Mouse (Mus musculus) erythroblast, adult 5-6 weeks (primary cell): ENCODE data around the gene Cma2. TPM values are rescaled to one million over a fixed set of nuclear protein-coding genes. Genes with fewer than 3 reads are reported as not detected.
"Not testable (repeated sequence)": the region's sequence is repeated elsewhere in the genome, so short reads cannot be mapped to it uniquely, and the experiment has no call there.

ENCODE experiments used
- ATAC-seq: replicated peaks from 2 replicates; pipeline ENCODE4 v1.8.0; 2016; ENCODE audit warnings: moderate number of reproducible peaks, mild to moderate bottlenecking, moderate TSS enrichment, inconsistent platforms; ENCODE audit not compliant: poor library complexity, low FRiP score, severe bottlenecking
- total RNA-seq, 2 experiments: library from RNA; stranded (forward) in 1 of 2; stranded (reverse) in 1 of 2; fragments of 150-400 nt in 1 of 2; fragments of 200-764, 138-1000 nt in 1 of 2; gene quantifications; 2 replicates each; pipeline versions ENCODE4 v1.2.3 to v1.2.4; 2015 to 2017; ENCODE audit warnings: low replicate concordance in 2 of 2

Gene Cma2
- total RNA-seq (2015; ENCODE audit: low replicate concordance) (not detected in 2 replicates), total RNA-seq (2017; ENCODE audit: low replicate concordance) (not detected in 2 replicates)

DNA sequence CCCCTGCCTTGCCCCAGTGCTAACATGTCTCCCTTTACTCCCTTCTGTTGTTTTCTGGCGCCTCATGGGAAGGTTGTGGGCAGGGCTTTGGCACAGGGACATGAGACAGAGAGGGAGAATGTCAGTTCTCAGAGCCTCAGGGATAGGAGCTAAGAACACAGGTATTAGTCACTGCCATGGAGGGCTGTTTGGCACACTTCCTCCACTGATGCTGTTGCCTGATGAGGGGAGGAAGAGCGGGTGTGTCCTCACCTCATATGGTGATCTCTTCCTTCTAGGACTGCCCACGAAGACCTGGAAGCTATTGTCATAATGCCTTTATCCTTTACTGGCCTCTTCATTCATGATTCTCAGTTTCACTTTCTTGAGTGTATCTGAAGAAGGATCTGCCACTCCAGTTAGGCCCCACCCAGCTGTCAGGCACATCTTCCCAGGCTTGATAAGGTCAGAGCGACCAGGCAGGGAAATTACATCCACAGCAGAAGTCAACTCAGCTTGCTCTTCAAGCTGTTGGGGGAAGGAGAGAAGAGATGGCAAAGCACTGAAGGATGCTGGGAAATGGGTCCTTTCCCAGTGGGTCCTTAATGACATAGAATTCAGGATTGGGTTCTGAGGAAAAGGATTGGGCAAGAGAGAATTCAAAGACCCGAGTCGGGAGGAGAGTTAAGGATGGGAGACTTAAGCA, at the start of gene Cma2:
Gene Cma2, plus strand, starts transcription at position 635 of the 685 bp plus-strand sequence.
- ATAC-seq, result no peak

DNA sequence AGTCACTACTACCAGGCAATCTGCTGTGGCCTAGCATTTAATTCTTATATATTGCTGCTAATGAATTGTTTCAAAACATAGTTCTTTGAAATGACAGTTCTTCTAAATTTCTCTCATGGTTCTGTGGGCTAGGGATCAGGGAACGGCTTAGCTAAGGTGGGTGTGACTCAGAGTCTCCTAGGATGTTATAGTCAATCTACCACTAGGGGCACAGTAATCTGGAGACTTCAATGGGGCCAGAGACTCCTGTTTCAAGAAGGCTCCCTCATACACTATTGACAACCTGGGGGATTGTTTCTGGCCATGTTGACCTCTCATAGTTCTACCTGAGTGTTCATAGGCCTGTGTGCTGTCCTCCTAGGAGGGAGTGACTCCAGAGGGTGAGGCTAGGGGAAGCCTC, 45.3 kb upstream of the Cma2 start:
- no peak for ATAC-seq

GRCm38 (mm10) chr14:55913406-55913805, 37.4 kb upstream of the Cma2 start:
- ATAC-seq, result no peak

- peak; percentile 74; the same call in 1 of the 2 replicates for ATAC-seq
Measured at GRCm38 (mm10) chr14:55918240-55919082, 32.3 kb upstream of the Cma2 start.

GRCm38 (mm10) chr14:55922475-55923232, 28.1 kb upstream of the Cma2 start:
- 0 out of 2 replicates have a peak, but pooled peaks have one; percentile 45 for ATAC-seq

- ATAC-seq, result no peak
Measured at GRCm38 (mm10) chr14:55926847-55927246, 23.9 kb upstream of the Cma2 start.

DNA sequence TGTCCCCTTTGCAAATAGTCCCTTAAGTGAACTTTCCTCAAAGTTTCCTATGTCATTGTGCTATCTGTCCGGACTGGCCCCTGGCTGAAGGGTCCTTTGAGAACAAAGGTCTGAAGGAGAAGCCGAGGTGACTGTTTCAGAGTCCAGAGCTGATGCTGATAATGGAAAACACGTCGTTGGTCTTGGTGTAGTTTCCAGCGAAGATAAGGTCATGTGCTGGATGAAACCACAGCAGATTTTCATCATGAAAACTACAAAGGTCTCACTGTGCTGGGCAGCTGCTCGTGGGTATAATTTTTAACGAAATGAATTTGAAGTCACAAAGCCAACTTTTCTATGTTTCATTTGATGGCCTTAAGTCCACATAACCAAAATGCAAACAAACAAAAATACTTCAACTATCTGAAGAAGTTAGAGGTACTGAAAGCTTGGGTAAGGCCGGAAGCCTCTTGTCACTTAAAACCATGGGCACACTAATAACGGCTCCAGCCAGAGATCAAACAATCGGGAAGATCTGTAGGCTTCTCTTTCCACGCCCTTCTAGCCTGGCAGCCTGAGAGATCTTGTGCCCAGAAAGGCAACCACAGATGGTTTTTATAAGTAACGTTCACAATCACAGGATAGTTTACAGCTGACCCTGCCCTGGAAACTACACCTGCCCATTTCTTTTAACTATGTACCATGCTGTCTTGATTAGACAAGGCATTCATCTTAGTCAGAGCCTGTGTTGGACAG, 21.4 kb upstream of the Cma2 start:
- no peak for ATAC-seq

DNA sequence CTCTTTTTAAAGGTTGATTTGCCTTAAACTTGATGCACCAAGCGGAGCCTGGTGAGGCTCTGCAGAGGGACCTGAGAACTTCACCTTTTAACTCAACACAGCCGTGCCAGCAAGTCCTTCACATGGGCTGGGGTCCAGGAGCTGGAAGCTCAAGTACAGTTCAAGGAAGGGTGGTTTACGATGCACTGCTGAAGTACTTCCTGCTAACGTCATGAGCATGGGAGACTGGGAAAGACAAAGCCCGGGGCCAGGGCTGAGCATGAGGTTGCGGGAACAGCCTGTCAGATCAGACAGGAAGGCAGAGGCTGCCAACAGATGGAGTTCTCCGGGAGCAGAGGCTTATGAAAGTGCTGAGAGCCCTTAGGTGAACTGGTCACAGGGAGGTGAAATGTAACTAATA, 17.2 kb upstream of the Cma2 start:
- ATAC-seq, result no peak

DNA sequence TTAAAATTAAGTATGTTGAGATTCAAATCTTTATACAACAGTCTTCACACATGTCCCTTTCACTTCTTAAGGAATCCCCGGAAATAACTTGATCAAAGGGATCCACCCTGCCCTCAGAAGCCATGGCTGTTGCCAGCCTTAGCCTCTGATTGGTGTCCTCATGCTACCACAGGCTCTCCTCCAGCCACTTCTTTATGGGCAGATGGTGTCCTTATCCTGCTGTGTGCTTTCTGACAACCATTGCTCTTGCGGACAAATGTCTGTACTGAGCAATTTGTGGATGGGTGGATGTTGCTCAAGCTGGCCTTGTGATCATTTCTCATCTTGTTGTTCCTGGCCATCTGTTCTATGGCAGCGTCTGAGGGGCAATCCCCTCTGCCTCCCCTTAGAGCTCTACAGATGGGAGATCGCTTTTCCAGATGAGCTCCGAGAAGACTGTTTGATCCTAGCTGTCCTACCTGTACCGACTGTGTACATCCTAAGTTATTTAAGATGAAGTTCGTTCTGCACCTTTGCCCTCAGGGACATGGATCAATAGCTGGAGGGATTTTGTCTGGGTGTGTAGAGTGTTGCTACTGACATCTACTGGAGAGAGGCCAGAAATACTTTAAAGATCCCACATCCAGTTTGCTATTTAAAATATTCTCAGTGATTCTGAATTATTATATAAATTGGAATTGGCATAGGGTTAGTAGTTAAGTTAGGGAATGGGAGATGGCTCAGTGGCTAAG, 10.5 kb upstream of the Cma2 start:
- no peak for ATAC-seq

- ATAC-seq, result no peak
Measured at GRCm38 (mm10) chr14:55943601-55944000, 7.2 kb upstream of the Cma2 start.

- no peak for ATAC-seq
Measured at GRCm38 (mm10) chr14:55944575-55944974, 6.2 kb upstream of the Cma2 start, which contains the start of gene Cma1. Gene Cma1 (minus strand): TSS chr14:55944675.

DNA sequence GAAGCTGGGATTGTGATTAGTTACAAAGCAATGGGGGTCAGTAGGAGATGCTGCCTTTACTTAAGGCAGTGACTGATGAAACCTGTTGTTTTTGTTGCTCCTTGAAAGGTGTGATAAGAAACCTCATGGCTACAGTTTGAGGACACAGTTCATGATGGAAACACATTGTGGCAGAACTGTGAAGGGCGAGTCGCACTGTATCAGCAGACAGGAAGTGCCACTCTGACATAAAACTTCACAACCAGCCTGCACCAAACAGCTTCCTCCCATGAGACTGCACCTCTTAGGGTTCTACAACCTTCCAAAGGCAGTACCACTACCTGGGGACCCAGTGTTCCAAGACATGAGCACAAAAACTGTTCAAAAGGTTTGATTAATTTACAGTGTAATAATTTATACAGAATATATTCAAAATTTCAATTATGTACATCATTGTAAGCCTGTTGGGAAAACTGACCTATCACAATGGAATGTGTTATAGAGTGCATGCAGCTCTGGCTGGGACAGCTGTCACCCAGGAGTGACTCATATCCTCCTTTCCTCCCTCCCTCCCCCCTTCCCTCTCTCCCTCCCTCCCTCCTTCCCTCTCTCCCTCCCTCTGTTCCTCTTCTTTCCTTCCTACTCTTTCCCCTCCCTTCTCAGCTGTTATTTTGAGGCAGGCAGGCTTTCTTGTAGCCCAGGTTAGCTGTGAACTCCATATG, 4.4 kb upstream of the Cma2 start:
- no peak for ATAC-seq

- ATAC-seq, result no peak
Measured at GRCm38 (mm10) chr14:55963263-55963662, 12.5 kb downstream of the Cma2 start.

DNA sequence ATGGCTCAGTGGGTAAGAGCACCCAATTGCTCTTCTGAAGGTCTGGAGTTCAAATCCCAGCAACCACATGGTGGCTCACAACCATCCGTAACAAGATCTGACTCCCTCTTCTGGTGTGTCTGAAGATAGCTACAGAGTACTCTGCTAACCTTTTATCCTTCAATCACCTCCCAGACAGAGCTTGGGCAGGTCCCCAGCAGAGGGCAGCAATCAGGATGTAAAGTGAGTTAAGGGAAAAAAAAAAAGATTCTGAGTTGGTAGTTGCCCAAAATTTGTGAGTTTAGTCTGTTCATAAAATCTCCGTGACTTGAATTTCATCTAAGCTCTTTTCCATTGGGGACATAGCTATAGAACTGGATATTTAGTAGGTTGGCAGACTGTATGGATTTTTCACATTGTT, 13.1 kb downstream of the Cma2 start:
- ATAC-seq, result not testable (repeated sequence)

DNA sequence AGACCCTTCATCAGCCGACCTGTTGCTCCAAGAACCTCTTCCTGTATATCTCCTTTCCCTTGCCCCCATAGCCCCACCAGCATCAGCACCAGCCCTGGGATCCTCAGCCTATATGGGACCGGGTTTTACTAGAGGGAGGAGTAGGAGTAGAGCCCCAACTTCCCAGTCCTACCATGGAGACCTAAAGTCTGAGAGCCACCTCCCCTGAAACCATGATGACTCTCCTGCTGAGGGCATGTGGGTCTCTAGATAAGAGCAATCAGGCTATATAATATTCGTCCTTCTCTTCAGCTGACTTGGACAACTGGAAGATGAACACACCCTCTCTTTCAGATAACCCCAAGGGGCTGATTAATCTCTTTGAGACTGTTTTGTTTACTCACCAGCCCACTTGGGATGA, 36.7 kb downstream of the Cma2 start:
- 0 out of 2 replicates have a peak, but pooled peaks have one; percentile 62 for ATAC-seq

- no peak for ATAC-seq
Measured at GRCm38 (mm10) chr14:56013147-56013546, 62.4 kb downstream of the Cma2 start.

GRCm38 (mm10) chr14:56013924-56014323, 63.1 kb downstream of the Cma2 start:
- no peak for ATAC-seq

DNA sequence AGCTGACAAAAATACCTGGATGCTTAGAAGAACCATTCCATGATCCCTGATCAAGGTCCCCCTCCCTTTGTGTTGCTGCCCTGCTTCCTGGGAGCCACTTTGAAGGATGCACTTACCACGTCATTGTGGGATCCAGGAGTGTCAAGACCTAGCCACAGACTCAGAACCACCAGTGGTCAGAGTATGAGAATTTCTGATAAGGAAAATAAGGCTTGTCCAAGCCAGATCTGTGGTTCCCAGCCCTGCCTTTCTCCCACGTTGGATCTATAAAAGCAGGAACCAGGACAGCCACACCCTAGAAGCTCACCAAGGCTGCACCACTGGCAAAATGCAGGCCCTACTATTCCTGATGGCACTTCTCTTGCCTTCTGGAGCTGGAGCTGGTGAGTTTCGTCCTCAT, 66.9 kb downstream of the Cma2 start, which contains the start of gene Mcpt1:
Gene Mcpt1, plus strand, starts transcription at position 301 of the 400 bp plus-strand sequence.
- not testable (repeated sequence) for ATAC-seq
